Mouse (Mus musculus): ENCODE measurements around the gene Gckr. TPM values are rescaled to one million over a fixed set of nuclear protein-coding genes. Genes with fewer than 3 reads are reported as not detected.
A peak's percentile ranks its signal among the peaks of the same experiment; 100 is the strongest.

Gene Gckr
- polyA plus RNA-seq (2015; fragmentation: Nextera tagmentation; extraction: Ambion mirVana) = 0.10 TPM in 1 of 2 replicates, not detected in the other

GRCm38 (mm10) chr5:31297047-31297757 is at the start of gene Gckr:
Gene Gckr, plus strand, starts transcription at chr5:31297443.
- ATAC-seq = no peak
- no peaks in the 10 kb centered on the region for H3K27me3 ChIP-seq (replicated peaks; ENCODE audit: control insufficient read depth, insufficient read depth, low read length)
- WGBS = 40% methylated on average over 13 of the region's 13 CpGs
- H3K9me3 ChIP-seq (ENCODE audit: control insufficient read depth) = no peaks in the 10 kb centered on the region
- no peak for TF ChIP-seq CTCF (IDR thresholded peaks at IDR 0.05; ENCODE audit: low read depth)
- peak within 1 kb of the TSS; percentile 67; the same call in 1 of the 2 replicates for H3K4me3 ChIP-seq (ENCODE audit: low read depth, low read length)
- no peaks in the 10 kb centered on the region for H3K4me1 ChIP-seq (replicated peaks; ENCODE audit: control insufficient read depth, insufficient read depth, low read length)
- H3K36me3 ChIP-seq (ENCODE audit: control insufficient read depth, insufficient read depth) = no peaks in the 10 kb centered on the region
- H3K9ac ChIP-seq (ENCODE audit: low read depth, low read length) = no peak within 1 kb of the TSS
- H3K4me2 ChIP-seq (replicated peaks; ENCODE audit: low read depth) = no peak within 1 kb of the TSS
- no peak within 1 kb of the TSS for H3K27ac ChIP-seq (ENCODE audit: low read depth, low read length)

- Histone ChIP-seq H3K9ac (ENCODE audit: low read depth, low read length) (no peak overlapping the region), H3K4me1 (replicated peaks; ENCODE audit: control insufficient read depth, insufficient read depth, low read length) (no peaks in the 10 kb centered on the region), H3K4me3 (ENCODE audit: low read depth, low read length) (no peak overlapping the region), H3K9me3 (ENCODE audit: control insufficient read depth) (no peaks in the 10 kb centered on the region), H3K4me2 (replicated peaks; ENCODE audit: low read depth) (no peak overlapping the region), H3K27me3 (replicated peaks; ENCODE audit: control insufficient read depth, insufficient read depth, low read length) (no peaks in the 10 kb centered on the region), H3K27ac (ENCODE audit: low read depth, low read length) (peak overlapping the region; percentile 54; the same call in 1 of the 2 replicates), H3K36me3 (ENCODE audit: control insufficient read depth, insufficient read depth) (peaks cover 58% of the 10 kb centered on the region)
- WGBS = 66% methylated on average over 4 of the region's 4 CpGs
- ATAC-seq = no peak
- TF ChIP-seq CTCF (IDR thresholded peaks at IDR 0.05; ENCODE audit: low read depth) = no peak
Measured at GRCm38 (mm10) chr5:31250716-31251115, 46.5 kb upstream of the Gckr start.

- Histone ChIP-seq H3K27ac (ENCODE audit: low read depth, low read length) (peak within 1 kb of the TSS; percentile 80), H3K9ac (ENCODE audit: low read depth, low read length) (peak within 1 kb of the TSS; percentile 48), H3K4me1 (replicated peaks; ENCODE audit: control insufficient read depth, insufficient read depth, low read length) (no peaks in the 10 kb centered on the region), H3K27me3 (replicated peaks; ENCODE audit: control insufficient read depth, insufficient read depth, low read length) (no peaks in the 10 kb centered on the region), H3K9me3 (ENCODE audit: control insufficient read depth) (no peaks in the 10 kb centered on the region), H3K36me3 (ENCODE audit: control insufficient read depth, insufficient read depth) (peaks cover 54% of the 10 kb centered on the region), H3K4me2 (replicated peaks; ENCODE audit: low read depth) (peak within 1 kb of the TSS; percentile 74), H3K4me3 (ENCODE audit: low read depth, low read length) (peak within 1 kb of the TSS; percentile 48)
- peak; percentile 89 for ATAC-seq
- TF ChIP-seq CTCF (IDR thresholded peaks at IDR 0.05; ENCODE audit: low read depth) = no peak
- WGBS = 16% methylated on average over 47 of the region's 47 CpGs
Measured at GRCm38 (mm10) chr5:31251541-31252101, 45.6 kb upstream of the Gckr start, which contains the start of gene Krtcap3. Gene Krtcap3, plus strand, starts transcription at chr5:31251691.

- 35% methylated on average over 10 of the region's 10 CpGs for WGBS
- no peak for ATAC-seq
- Histone ChIP-seq H3K9ac (ENCODE audit: low read depth, low read length) (peak overlapping the region; percentile 48; the same call in 1 of the 2 replicates), H3K4me3 (ENCODE audit: low read depth, low read length) (peak overlapping the region; percentile 48), H3K27me3 (replicated peaks; ENCODE audit: control insufficient read depth, insufficient read depth, low read length) (no peaks in the 10 kb centered on the region), H3K27ac (ENCODE audit: low read depth, low read length) (peak overlapping the region; percentile 80), H3K4me1 (replicated peaks; ENCODE audit: control insufficient read depth, insufficient read depth, low read length) (no peaks in the 10 kb centered on the region), H3K9me3 (ENCODE audit: control insufficient read depth) (no peaks in the 10 kb centered on the region), H3K36me3 (ENCODE audit: control insufficient read depth, insufficient read depth) (peaks cover 52% of the 10 kb centered on the region), H3K4me2 (replicated peaks; ENCODE audit: low read depth) (peak overlapping the region; percentile 74)
- 0 out of 2 replicates have a peak, but pooled peaks have one; percentile 4 for TF ChIP-seq CTCF (IDR thresholded peaks at IDR 0.05; ENCODE audit: low read depth)
Measured at GRCm38 (mm10) chr5:31252151-31252550, 45.1 kb upstream of the Gckr start.

GRCm38 (mm10) chr5:31252795-31253545 is 44.3 kb upstream of the Gckr start:
- peaks cover 49% of the 10 kb centered on the region for H3K36me3 ChIP-seq (ENCODE audit: control insufficient read depth, insufficient read depth)
- TF ChIP-seq CTCF (IDR thresholded peaks at IDR 0.05; ENCODE audit: low read depth) = peak; percentile 21; the same call in 1 of the 2 replicates
- no peak overlapping the region for H3K9ac ChIP-seq (ENCODE audit: low read depth, low read length)
- no peaks in the 10 kb centered on the region for H3K9me3 ChIP-seq (ENCODE audit: control insufficient read depth)
- no peaks in the 10 kb centered on the region for H3K4me1 ChIP-seq (replicated peaks; ENCODE audit: control insufficient read depth, insufficient read depth, low read length)
- peak overlapping the region; percentile 74 for H3K4me2 ChIP-seq (replicated peaks; ENCODE audit: low read depth)
- no peak overlapping the region for H3K27ac ChIP-seq (ENCODE audit: low read depth, low read length)
- H3K27me3 ChIP-seq (replicated peaks; ENCODE audit: control insufficient read depth, insufficient read depth, low read length) = no peaks in the 10 kb centered on the region
- H3K4me3 ChIP-seq (ENCODE audit: low read depth, low read length) = peak overlapping the region; percentile 48
- no peak for ATAC-seq
- WGBS = 55% methylated on average over 16 of the region's 16 CpGs

GRCm38 (mm10) chr5:31253806-31254205 is 43.4 kb upstream of the Gckr start:
- Histone ChIP-seq H3K4me3 (ENCODE audit: low read depth, low read length) (no peak overlapping the region), H3K27me3 (replicated peaks; ENCODE audit: control insufficient read depth, insufficient read depth, low read length) (no peaks in the 10 kb centered on the region), H3K4me1 (replicated peaks; ENCODE audit: control insufficient read depth, insufficient read depth, low read length) (no peaks in the 10 kb centered on the region), H3K27ac (ENCODE audit: low read depth, low read length) (peak overlapping the region; percentile 78), H3K4me2 (replicated peaks; ENCODE audit: low read depth) (peak overlapping the region; percentile 74), H3K9me3 (ENCODE audit: control insufficient read depth) (no peaks in the 10 kb centered on the region), H3K9ac (ENCODE audit: low read depth, low read length) (no peak overlapping the region; the same call in 1 of the 2 replicates), H3K36me3 (ENCODE audit: control insufficient read depth, insufficient read depth) (peaks cover 40% of the 10 kb centered on the region)
- TF ChIP-seq CTCF (IDR thresholded peaks at IDR 0.05; ENCODE audit: low read depth) = no peak
- 85% methylated on average over 8 of the region's 8 CpGs for WGBS
- no peak for ATAC-seq
